Mouse (Mus musculus) embryonic stem cell, embryonic (primary cell): ENCODE measurements at regions not wholly inside any gene's neighbourhood (a gene's known extent, or its start where the extent isn't known, plus 50 kb on each side); places are given as distances from the start of the nearest gene placed in this dataset.

ENCODE experiments used
- CTCF ChIA-PET, 4 experiments: fragments of 300-600 bp in 2 of 4; fragments of 350-600 bp in 2 of 4; sonication (Branson Sonifier 250); formaldehyde crosslinking; loops; one replicate each; lab custom pipeline; 2022; ENCODE audit warnings: inconsistent platforms in 2 of 4; lab: Charles Lee
- POLR2A ChIA-PET, 4 experiments: fragments of 300-600 bp in 2 of 4; fragments of 350-600 bp in 2 of 4; sonication (Branson Sonifier 250); formaldehyde crosslinking; loops; one replicate each; lab custom pipeline; 2022; ENCODE audit warnings: antibody characterized with exemption in 4 of 4, inconsistent platforms in 1 of 4; lab: Charles Lee

- ChIA-PET CTCF (no interaction called here), POLR2A (no interaction called here)
Measured at GRCm38 (mm10) chr3:149233691-149234131, 243.4 kb upstream of the Adgrl2 start.

DNA sequence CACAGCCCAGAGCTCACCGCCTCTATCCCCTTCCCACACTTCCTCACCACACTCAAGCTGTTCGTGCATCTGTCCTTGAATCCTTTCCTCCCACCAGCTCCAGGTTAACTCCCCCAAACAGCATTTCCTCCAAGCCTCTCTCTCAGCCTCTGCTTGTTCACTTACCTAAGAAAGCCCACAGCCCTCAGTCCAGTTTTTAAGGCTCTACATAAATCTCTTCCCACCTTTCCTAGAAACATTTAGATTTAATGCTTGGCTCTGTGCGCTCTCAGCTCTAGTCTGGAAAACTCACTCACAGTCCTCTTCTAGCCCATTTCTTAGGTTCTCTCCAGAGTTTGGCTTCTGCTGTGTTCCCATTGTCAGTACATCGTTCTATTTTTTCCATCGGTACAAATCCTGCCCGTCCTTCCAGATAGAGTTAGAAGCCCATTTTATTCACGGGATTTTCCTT is 242.9 kb upstream of the Adgrl2 start:
- ChIA-PET POLR2A (no interaction called here), CTCF (no interaction called here)

DNA sequence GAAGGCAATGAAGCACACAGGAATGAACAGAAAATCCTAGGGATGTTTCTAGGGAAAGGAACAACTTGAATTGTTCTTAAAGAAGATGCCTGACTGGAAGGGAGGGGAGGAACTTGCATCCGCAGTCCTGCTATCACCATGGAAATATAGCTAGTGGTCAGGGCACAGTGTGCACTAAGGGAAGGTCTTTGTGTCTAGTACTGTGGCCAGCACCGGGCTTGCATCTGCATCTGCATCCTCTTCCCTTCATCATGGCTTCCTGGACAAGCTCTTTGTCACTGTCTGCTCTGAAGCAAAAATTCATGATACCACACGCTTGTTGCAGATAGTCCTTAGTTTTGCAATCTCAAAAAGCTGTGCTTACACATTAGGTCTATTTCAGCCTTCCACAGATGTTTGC is 241.0 kb upstream of the Adgrl2 start:
- CTCF ChIA-PET = no interaction called here
- POLR2A ChIA-PET = no interaction called here

DNA sequence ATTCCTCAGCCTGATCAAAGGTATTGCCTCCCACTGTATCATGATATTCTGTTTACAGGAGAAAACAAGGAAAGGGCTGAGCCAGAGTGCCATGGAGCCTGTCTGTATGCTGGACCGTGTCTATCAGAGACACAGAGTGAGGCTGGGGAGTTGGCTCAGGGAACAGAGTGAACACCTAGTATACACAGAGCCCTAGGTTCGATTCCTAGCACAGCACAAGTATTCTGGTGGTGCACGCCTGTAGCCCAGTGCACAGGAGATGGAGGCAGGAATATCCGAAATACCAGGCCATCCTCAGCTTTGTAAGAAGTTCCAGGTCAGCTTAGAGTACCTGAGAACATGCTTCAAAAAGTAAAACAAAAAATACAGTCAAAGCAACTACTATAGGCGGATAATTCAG is 237.2 kb upstream of the Adgrl2 start:
- POLR2A ChIA-PET = no interaction called here
- CTCF ChIA-PET = no interaction called here

DNA sequence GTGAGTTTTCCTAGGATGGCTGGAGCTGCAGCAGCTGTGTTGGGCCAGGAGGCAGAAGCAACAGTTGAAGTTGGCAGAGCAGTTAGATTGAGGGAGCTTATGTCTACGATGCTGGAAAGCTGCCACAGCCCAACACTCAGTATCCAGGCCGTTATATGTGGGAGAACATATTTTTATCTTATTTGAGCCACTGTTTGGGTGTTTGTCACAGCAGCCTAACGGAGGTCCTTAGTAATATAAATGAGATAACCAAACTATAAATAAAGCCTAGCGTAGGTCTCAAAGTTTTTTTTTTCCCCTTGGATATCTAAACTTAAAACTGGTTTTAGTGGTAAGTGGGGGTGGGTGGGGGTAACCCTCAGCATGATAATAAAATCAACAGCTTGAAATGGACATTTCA is 236.4 kb upstream of the Adgrl2 start:
- ChIA-PET CTCF (interaction anchor here in 1 of 4 experiments (0.6 kb wide), 1 partner anchor 884 kb away, joined by 4 read pairs; no protein-coding TSS in a partner anchor), POLR2A (no interaction called here)

- CTCF ChIA-PET = interaction anchor here in 1 of 4 experiments (0.6 kb wide), 1 partner anchor 89 kb away, joined by 9 read pairs; no protein-coding TSS in a partner anchor
- POLR2A ChIA-PET = interaction anchor here in 1 of 4 experiments (1.0 kb wide), 1 partner anchor 145 kb away, joined by 3 read pairs; no protein-coding TSS in a partner anchor
Measured at GRCm38 (mm10) chr3:149225684-149226083, 235.3 kb upstream of the Adgrl2 start.

DNA sequence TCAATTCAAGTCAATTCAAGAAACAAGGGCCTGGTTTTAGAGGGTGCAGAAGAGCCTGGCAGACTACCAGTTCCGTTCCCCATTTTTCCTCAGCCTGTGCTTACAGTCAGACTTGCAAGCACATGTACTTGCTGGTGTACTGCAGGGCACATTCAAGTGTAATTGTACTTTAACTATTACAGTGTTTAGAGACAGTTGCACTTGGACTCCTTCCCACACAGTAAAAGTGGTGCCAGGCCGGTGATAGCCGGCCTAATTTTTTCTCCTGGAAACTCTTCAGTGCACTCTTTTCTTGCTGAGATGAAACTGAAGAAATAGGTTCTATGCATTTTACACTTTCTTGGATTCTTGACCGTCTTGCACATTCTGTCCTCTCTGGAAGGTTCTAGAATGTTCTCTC is 233.9 kb upstream of the Adgrl2 start:
- ChIA-PET POLR2A (no interaction called here), CTCF (no interaction called here)

DNA sequence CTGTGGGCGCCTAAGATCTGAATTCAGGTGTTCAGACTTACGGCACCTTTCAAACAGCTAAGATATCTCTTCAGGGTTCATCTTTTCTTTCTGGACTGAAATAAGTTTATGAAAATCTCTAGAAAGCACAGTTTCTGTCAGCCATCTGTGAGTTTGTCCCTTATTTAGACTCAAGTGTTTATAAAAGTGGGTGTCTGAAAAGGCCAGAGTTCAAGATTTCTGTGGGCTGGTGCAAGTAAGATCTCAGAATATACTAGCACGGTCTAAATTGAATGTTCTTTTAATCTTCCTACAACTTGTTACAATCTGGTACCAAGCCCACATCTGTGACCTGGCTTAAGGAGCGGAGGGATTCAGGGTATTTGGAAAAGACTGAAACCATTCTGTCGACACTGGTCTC is 233.4 kb upstream of the Adgrl2 start:
- POLR2A ChIA-PET = interaction anchor here in 1 of 4 experiments (0.6 kb wide), 1 partner anchor 178 kb away, joined by 3 read pairs; no protein-coding TSS in a partner anchor
- CTCF ChIA-PET = no interaction called here

- CTCF ChIA-PET = no interaction called here
- POLR2A ChIA-PET = no interaction called here
Measured at GRCm38 (mm10) chr3:149220958-149221357, 230.6 kb upstream of the Adgrl2 start.

- CTCF ChIA-PET = interaction anchor here in 1 of 4 experiments (0.6 kb wide), 1 partner anchor 129 kb away, joined by 3 read pairs; no protein-coding TSS in a partner anchor
- POLR2A ChIA-PET = interaction anchor here in 2 of 4 experiments (0.7 to 1.6 kb wide), 7 partner anchors 31 to 233 kb away, joined by 3 to 9 read pairs (median 4); no protein-coding TSS in a partner anchor
Measured at GRCm38 (mm10) chr3:149220304-149220951, 230.1 kb upstream of the Adgrl2 start.

GRCm38 (mm10) chr3:149219381-149220303 is 229.3 kb upstream of the Adgrl2 start:
- POLR2A ChIA-PET = interaction anchor here in 3 of 4 experiments (0.6 to 1.6 kb wide), 12 partner anchors 32 to 234 kb away, joined by 3 to 9 read pairs (median 4); no protein-coding TSS in a partner anchor
- CTCF ChIA-PET = interaction anchor here in 1 of 4 experiments (0.6 kb wide), 1 partner anchor 130 kb away, joined by 3 read pairs; no protein-coding TSS in a partner anchor

GRCm38 (mm10) chr3:149217916-149218803 is 227.8 kb upstream of the Adgrl2 start:
- ChIA-PET CTCF (interaction anchor here in 1 of 4 experiments (0.7 kb wide), 1 partner anchor 268 kb away, joined by 6 read pairs; no protein-coding TSS in a partner anchor), POLR2A (no interaction called here)

DNA sequence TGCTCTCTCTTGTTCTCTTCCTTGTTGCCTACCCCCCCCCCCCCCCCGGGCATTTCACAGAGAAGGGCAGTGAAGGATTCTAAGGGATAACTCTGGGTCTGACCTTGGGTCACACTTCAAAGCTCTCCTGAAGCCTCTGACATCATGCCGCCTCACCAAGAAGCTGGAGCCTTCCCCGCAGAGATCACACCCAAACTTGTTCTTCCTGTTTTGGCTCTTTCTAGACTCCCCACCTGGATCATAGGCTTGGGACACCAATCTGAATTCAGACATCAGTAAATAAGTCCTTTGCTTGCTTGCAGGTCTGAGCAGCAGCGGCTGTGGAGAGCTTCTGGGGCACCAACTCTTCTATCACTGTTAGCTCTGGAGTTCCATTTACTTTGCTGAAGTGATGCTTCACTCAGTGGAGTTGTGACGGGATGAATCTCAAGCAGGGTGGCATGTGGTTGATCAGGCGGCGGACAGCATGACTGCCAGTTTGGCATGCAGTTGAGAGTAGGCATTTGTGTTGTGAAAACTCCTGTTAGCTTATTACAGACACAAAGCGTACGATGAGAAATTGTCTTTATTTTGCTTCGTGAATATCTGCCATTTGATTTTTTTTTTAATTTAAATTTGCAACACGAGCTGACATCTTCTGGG is 226.5 kb upstream of the Adgrl2 start:
- ChIA-PET CTCF (interaction anchor here in 2 of 4 experiments (0.6 kb wide), 2 partner anchors 140 to 156 kb away, joined by 3 read pairs; no protein-coding TSS in a partner anchor), POLR2A (interaction anchor here in 3 of 4 experiments (0.6 to 1.2 kb wide), 3 partner anchors 12 to 1209 kb away, joined by 3 to 6 read pairs (median 4); no protein-coding TSS in a partner anchor)

DNA sequence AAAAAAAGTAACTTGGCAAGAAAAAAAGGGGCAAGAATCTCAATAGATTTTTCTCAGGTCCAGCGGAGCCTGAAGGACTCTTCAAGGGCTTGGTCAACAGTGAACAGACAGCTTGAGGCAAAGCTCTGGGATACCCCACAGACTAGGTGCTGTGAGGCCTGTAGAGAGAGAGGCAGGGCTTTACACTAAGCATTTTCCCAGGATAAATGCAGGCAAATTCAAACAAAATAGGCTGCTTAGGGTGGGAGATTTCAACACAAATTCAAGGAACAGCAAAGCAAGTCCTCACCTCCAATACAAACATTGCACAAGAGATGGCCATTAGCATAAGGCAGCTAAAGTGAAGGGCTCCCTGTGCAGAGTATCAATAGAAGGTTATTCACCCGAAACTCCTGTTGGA is 225.3 kb upstream of the Adgrl2 start:
- CTCF ChIA-PET = no interaction called here
- POLR2A ChIA-PET = interaction anchor here in 1 of 4 experiments (0.7 kb wide), 1 partner anchor 104 kb away, joined by 3 read pairs; no protein-coding TSS in a partner anchor

GRCm38 (mm10) chr3:149211909-149212308 is 221.6 kb upstream of the Adgrl2 start:
- CTCF ChIA-PET = no interaction called here
- POLR2A ChIA-PET = interaction anchor here in 2 of 4 experiments (0.6 to 0.8 kb wide), 2 partner anchors 11 to 157 kb away, joined by 3 to 11 read pairs; no protein-coding TSS in a partner anchor

DNA sequence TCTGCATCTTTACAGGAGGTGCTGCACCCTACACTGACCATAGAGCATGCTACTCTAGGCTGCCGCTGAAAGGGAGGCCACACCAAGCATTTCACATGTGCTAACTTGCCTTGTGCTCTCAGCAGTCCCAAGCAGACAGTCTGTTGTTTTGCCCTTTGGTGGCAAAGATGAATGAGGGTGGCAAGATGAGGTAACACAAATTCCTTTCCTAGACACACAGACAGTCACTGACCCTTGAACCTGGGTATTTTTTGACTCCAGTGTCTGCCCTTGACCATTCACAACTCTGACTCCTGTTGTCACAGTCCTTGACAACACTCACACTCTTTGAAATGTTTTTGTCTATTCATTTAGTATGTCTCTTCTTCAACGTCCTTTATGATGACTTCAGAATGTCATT is 218.9 kb upstream of the Adgrl2 start:
- POLR2A ChIA-PET = no interaction called here
- CTCF ChIA-PET = no interaction called here

DNA sequence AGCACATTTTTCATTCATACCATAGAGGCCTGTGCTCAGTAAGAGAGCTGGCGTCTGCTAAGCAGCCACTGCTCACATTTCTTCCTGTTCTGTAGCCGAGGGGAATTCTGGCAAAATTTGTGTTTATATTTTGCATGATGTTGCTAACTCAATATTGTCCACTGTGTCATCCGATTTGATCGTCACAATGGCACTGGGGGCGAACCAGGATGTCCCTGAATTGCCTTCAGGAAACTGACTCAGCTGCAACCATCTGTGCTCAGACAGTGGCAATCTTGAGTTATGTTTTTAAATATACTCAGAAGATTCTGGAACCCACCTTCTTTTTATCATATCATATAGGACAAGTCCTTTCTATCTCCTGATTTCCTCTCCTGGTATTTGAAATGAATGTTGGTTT is 213.1 kb upstream of the Adgrl2 start:
- ChIA-PET POLR2A (no interaction called here), CTCF (no interaction called here)
